Mouse (Mus musculus) embryo, embryonic 11 days (tissue): ENCODE measurements around the gene Snrnp40.

ENCODE experiments used
- DNase-seq: peaks from one replicate; pipeline ENCODE4 v3.0.0-alpha.2; 2015

Snrnp40 gene

GRCm38 (mm10) chr4:130387256-130387655 is 27.3 kb downstream of the Snrnp40 start:
- no peak for DNase-seq

- DNase-seq: no peak
These were observed 29.6 kb downstream of the Snrnp40 start for GRCm38 (mm10) chr4:130389496-130389895.

GRCm38 (mm10) chr4:130389927-130390326 is 30.0 kb downstream of the Snrnp40 start:
- no peak for DNase-seq

- DNase-seq: peak; percentile 46
These were observed 31.3 kb downstream of the Snrnp40 start for GRCm38 (mm10) chr4:130391265-130391664.
